Mouse (Mus musculus): ENCODE measurements around the gene Gltp.

DNA sequence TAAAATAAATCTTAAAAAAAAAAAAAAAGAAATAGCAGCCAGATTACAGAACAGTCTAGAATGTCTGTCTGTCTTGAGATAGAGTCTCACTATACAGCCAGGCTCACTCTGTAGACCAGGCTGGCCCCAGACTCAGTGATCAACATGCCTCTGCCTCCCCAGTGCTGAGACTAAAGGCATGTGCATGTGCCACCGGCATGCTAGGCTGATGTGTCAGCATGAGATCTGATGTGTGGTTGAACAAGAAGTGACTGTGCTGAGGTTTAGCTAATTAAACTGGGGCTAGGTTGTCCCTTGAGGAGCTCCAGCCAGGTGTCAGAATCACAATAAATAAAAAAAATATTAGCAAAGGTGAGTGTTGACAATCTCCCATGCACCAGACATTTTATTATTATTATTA lies 24.1 kb downstream of the Gltp start:
- TF ChIP-seq CTCF (IDR thresholded peaks at IDR 0.05; ENCODE audit: low read depth, low read length) (no peak), POLR2A (IDR thresholded peaks at IDR 0.05; ENCODE audit: insufficient read depth, low read length) (no peak)
